Mouse (Mus musculus) liver, embryonic 12.5 days (tissue): ENCODE measurements around the gene Gm27027. TPM values are rescaled to one million over a fixed set of nuclear protein-coding genes. Genes with fewer than 3 reads are reported as not detected.

ENCODE experiments used
- ATAC-seq: fragments of 200-750 bp; cut with Nextera tagmentation; 2 replicates; pipeline ENCODE4 v1.8.0; 2017; ENCODE audit warnings: moderate number of reproducible peaks, mild to moderate bottlenecking, moderate library complexity
- H3K27ac ChIP-seq: fragments of 300-500 bp; sonication (generic); 2 replicates; pipeline ENCODE4 v1.5.1; 2016; ENCODE audit warnings: mild to moderate bottlenecking
- H3K27me3 ChIP-seq: fragments of 300-500 bp; sonication (generic); replicated peaks from 2 replicates; pipeline ENCODE4 v1.6.1; 2016; ENCODE audit warnings: mild to moderate bottlenecking, moderate library complexity
- H3K36me3 ChIP-seq: fragments of 300-500 bp; sonication (generic); 2 replicates; pipeline ENCODE4 v1.6.1; 2016; ENCODE audit warnings: mild to moderate bottlenecking, moderate library complexity
- H3K4me1 ChIP-seq: fragments of 300-500 bp; sonication (generic); 2 replicates; pipeline ENCODE4 v1.6.1; 2016
- H3K4me2 ChIP-seq: fragments of 300-500 bp; sonication (generic); 2 replicates; pipeline ENCODE4 v1.6.1; 2016; ENCODE audit warnings: mild to moderate bottlenecking, moderate library complexity
- H3K4me3 ChIP-seq: fragments of 300-500 bp; sonication (generic); 2 replicates; pipeline ENCODE4 v1.5.1; 2016; ENCODE audit warnings: mild to moderate bottlenecking, moderate library complexity
- H3K9ac ChIP-seq: fragments of 300-500 bp; sonication (generic); 2 replicates; pipeline ENCODE4 v1.6.1; 2016; ENCODE audit warnings: mild to moderate bottlenecking, moderate library complexity
- H3K9me3 ChIP-seq: fragments of 300-500 bp; sonication (generic); replicated peaks from 2 replicates; pipeline ENCODE4 v1.6.1; 2016; ENCODE audit warnings: mild to moderate bottlenecking, moderate library complexity
- WGBS: fragments of 180-500 bp; shearing (Covaris S2); methylation state at CpG from one replicate; pipeline ENCODE4 v1.1.7; 2016; ENCODE audit not compliant: insufficient replicate concordance; 5-methylcytosine and 5-hydroxymethylcytosine counted together
- polyA plus RNA-seq: library from polyadenylated mRNA; unstranded; fragments of >200 nt; fragmentation: Nextera tagmentation; extraction: Ambion mirVana; gene quantifications from 2 replicates; pipeline ENCODE4 v1.2.1, GENCODE M21; 2016

Gene Gm27027
- polyA plus RNA-seq, 1 experiment from 2014 or later = not detected

DNA sequence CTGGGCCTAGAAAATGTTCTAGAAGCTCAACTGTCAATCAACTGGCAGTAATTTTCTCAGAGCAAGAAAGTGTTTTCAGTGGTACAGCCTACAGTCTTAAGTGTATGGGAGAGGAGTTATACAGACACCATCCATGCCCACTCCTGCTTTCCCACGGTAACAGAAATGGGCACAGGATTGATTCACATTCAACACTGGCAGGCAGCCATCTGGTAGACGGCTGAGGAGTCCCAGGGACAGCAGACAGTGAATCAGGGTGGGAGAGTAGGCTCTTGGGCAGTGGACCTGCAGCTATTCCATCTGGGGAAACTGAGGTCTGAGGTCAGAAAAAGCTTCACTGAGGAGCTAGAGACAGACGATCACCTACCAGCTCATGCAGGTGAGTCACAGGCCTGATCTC is 24.5 kb downstream of the Gm27027 start:
- H3K4me1 ChIP-seq = peaks cover 11% of the 10 kb centered on the region
- no peaks in the 10 kb centered on the region for H3K9me3 ChIP-seq
- peaks cover 17% of the 10 kb centered on the region for H3K27me3 ChIP-seq
- no peak overlapping the region for H3K9ac ChIP-seq
- H3K27ac ChIP-seq = no peak overlapping the region
- H3K4me2 ChIP-seq = no peak overlapping the region
- WGBS = 57% methylated on average over 3 of the region's 3 CpGs
- no peaks in the 10 kb centered on the region for H3K36me3 ChIP-seq
- ATAC-seq = no peak
- H3K4me3 ChIP-seq = no peak overlapping the region

DNA sequence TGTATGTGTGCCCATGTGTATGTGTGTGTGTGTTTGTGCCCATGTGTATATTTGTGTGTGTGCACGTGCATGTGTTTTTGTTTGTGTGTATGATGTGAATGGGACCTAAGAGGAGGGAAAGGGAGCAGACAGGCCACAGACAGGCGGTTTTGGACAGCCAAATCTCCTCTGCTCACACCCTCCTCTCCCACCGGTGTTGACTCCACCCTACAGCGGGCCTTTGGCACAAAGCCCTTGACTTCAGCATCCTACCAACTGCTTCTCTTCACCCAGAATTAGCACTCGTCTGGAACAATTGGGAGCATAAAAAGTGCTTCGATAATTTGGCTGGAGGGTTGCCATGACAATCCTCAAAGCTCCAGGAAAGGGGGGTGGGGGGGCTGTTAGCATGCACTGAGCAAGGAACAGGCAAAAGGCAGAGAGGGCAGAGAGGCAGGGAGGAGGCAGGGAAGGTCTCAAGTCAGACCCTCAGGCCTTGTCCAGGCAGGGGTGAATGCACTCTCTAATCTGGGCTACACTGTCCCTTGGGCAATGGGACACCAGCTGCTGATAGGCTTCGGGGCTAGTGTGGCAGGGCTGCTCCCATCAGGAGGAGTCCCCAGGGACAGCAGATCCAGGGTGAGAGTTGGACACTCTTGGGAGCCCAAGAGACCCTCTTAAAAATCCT is 31.5 kb downstream of the Gm27027 start:
- Histone ChIP-seq H3K9ac (no peak overlapping the region), H3K4me2 (no peak overlapping the region), H3K27ac (no peak overlapping the region), H3K4me3 (no peak overlapping the region), H3K36me3 (no peaks in the 10 kb centered on the region), H3K4me1 (no peaks in the 10 kb centered on the region), H3K27me3 (peaks cover 22% of the 10 kb centered on the region), H3K9me3 (no peaks in the 10 kb centered on the region)
- no peak for ATAC-seq
- WGBS = 62% methylated on average over 7 of the region's 7 CpGs

DNA sequence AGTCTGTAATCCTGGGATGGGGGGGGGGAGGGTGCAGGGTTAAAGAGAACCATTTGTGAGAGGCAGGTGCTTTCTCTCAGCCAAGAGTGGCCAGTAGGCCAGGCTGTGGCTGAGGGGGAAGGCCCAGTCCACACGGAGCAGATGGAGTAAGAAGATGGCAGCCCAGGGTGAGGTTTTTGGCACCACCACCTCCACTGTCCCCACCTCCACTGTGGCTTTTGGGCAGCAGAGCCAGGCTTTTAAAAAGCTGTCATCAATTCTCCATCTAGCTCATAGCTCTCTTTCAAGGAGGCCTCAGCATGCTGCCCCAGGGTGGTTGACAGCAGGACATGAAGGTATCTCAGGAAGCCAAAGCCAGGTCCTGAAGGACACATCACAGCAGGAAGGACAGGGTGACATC is 32.4 kb downstream of the Gm27027 start:
- Histone ChIP-seq H3K9ac (no peak overlapping the region), H3K36me3 (no peaks in the 10 kb centered on the region), H3K9me3 (no peaks in the 10 kb centered on the region), H3K4me1 (no peaks in the 10 kb centered on the region), H3K27me3 (peaks cover 30% of the 10 kb centered on the region), H3K27ac (no peak overlapping the region), H3K4me2 (no peak overlapping the region), H3K4me3 (no peak overlapping the region)
- 72% methylated on average over 1 of the region's 1 CpGs for WGBS
- no peak for ATAC-seq

DNA sequence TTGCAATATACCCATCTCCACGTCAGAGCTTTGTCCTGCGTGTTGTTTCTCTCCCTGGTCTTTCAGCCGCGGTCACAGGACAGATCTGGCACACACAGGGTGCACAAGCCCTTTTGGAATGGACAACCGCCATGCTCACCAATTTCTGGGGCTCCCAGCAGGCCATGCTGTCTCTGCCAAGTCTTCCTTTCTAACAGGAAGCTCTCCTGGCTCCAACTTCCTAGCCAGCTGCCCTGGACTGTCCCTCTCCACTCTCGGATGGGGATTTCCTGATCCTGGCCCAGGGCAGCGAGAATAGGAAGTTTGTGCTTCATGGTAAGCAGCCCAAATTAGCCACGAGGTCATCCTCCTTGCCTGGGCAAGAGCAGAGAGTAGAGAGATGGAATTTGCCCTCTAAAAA is 34.4 kb downstream of the Gm27027 start:
- Histone ChIP-seq H3K9me3 (no peaks in the 10 kb centered on the region), H3K4me3 (no peak overlapping the region), H3K4me1 (peaks cover under 1% of the 10 kb centered on the region; the same call in 1 of the 2 replicates), H3K27ac (no peak overlapping the region), H3K4me2 (no peak overlapping the region), H3K36me3 (no peaks in the 10 kb centered on the region), H3K27me3 (peaks cover 51% of the 10 kb centered on the region), H3K9ac (no peak overlapping the region)
- no peak for ATAC-seq
- WGBS = 43% methylated on average over 8 of the region's 8 CpGs

DNA sequence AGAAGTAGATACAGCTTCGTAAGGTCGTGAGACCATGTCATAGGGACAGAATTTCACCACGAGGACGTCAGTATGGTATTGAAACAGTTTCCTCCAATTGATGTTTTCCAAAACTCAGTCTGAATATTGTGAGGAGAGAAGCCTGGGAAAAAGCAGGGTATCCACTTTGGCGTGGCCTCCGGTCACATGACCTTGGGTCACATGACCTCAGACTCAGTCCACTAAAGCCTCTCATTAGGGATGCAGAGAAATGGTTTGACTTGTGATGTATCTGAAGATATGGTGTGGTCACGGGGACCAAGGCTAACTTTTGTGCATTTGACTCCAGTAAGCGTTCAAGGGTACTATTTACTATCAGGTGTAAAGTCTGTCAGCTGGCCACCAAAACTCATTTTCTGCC is 36.8 kb downstream of the Gm27027 start:
- no peak overlapping the region for H3K27ac ChIP-seq
- H3K9me3 ChIP-seq = no peaks in the 10 kb centered on the region
- H3K27me3 ChIP-seq = peaks cover 70% of the 10 kb centered on the region
- no peak overlapping the region for H3K9ac ChIP-seq
- 57% methylated on average over 8 of the region's 8 CpGs for WGBS
- no peak for ATAC-seq
- no peak overlapping the region for H3K4me2 ChIP-seq
- no peaks in the 10 kb centered on the region for H3K36me3 ChIP-seq
- no peak overlapping the region for H3K4me3 ChIP-seq
- H3K4me1 ChIP-seq = peaks cover 4% of the 10 kb centered on the region; the same call in 1 of the 2 replicates

DNA sequence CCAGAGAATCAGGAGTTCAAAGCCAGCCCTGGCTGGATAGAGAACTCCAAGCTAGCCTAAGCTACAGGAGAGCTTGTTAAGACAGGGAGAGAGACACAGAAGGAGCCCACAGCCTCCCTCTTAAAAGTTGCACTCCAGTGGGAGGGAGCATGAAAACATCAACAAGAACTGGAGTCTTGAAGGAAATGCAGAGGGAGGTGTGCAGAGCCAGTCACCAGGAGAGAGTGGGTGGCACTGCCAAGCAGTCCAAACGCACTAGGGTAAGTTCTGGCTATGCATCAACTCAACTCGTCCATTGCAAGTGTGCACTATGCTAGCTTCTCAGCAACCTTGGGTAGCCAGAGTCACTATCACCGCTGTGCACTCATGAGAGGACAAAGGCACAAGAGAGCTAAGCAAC is 37.9 kb downstream of the Gm27027 start:
- no peak overlapping the region for H3K27ac ChIP-seq
- no peak overlapping the region for H3K4me3 ChIP-seq
- no peaks in the 10 kb centered on the region for H3K9me3 ChIP-seq
- no peaks in the 10 kb centered on the region for H3K36me3 ChIP-seq
- H3K4me2 ChIP-seq = no peak overlapping the region
- no peak for ATAC-seq
- peaks cover 81% of the 10 kb centered on the region for H3K27me3 ChIP-seq
- no peak overlapping the region for H3K9ac ChIP-seq
- WGBS = 54% methylated on average over 3 of the region's 3 CpGs
- peaks cover 4% of the 10 kb centered on the region; the same call in 1 of the 2 replicates for H3K4me1 ChIP-seq

DNA sequence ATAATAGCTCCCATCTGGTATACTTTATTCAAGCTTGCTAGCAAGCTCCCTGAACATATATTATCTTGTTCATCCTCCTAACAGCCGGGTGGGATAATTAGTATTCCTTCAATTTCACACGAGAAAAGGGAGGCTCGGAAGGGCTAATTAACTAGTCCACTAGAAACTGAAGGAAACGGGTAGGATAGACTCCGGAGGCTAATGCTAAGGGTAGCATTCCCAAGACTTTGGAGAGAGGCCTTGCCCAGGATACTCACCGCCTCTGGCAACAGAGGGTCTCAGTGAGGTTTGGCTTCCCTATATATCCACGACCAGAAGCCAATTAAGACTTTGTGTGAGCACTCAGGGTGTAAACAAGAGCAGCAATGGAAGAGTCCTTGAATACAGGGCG is 38.4 kb downstream of the Gm27027 start:
- H3K4me1 ChIP-seq = peaks cover 4% of the 10 kb centered on the region; the same call in 1 of the 2 replicates
- no peaks in the 10 kb centered on the region for H3K9me3 ChIP-seq
- 50% methylated on average over 8 of the region's 8 CpGs for WGBS
- no peak overlapping the region for H3K27ac ChIP-seq
- H3K36me3 ChIP-seq = no peaks in the 10 kb centered on the region
- H3K27me3 ChIP-seq = peaks cover 85% of the 10 kb centered on the region
- no peak for ATAC-seq
- H3K4me3 ChIP-seq = no peak overlapping the region
- H3K9ac ChIP-seq = no peak overlapping the region
- H3K4me2 ChIP-seq = no peak overlapping the region

DNA sequence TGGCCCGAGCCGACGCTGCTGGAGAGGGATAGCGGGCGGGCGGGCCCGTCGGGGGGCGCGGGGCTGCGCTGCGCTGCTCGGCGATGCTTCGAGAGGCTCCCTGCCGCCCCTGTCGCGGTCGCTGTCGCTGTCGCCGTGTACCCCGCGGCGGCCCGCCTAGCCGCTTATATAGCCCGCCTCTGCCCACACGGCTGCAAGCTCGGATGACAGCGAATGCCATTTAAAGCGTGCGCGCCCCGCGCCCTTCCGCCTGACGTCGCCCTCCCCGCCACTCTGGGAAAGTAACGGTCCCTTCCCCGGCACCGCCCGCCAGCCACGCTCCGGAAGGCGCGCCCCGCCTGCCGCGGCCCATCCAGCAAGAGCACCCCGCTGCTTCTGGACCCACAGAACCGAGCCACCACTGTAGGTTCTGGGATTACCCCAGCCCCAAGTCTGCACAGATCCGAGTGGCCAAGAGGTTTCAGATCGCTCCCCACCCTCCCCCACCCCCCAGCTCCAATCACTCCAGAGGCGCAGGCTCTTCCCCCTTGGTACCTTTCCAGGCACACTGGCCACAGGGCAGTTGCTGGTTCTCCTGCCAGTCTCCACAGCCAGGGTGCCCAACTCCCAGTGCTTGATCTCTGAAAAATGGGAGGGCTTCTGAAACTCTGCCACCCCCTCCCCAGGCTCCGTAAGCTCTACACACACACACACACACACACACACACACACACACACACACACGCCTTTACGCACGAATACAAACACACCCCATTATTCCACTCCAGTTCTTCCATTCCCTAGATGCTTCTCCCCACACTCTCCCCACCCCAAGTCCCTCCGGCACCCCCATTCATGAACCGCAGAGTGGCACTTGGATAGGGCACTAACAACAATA is 39.0 kb downstream of the Gm27027 start, which contains the start of gene Gm13889:
Gene Gm13889, minus strand, starts transcription at position 294 of the 877 bp plus-strand sequence.
- Histone ChIP-seq H3K4me2 (peak within 1 kb of the TSS; percentile 73), H3K4me1 (peaks cover 4% of the 10 kb centered on the region; the same call in 1 of the 2 replicates), H3K36me3 (no peaks in the 10 kb centered on the region), H3K27me3 (peaks cover 92% of the 10 kb centered on the region), H3K27ac (no peak within 1 kb of the TSS), H3K9me3 (no peaks in the 10 kb centered on the region), H3K9ac (peak within 1 kb of the TSS; percentile 41), H3K4me3 (peak within 1 kb of the TSS; percentile 52)
- WGBS = 12% methylated on average over 36 of the region's 62 CpGs
- no peak for ATAC-seq

DNA sequence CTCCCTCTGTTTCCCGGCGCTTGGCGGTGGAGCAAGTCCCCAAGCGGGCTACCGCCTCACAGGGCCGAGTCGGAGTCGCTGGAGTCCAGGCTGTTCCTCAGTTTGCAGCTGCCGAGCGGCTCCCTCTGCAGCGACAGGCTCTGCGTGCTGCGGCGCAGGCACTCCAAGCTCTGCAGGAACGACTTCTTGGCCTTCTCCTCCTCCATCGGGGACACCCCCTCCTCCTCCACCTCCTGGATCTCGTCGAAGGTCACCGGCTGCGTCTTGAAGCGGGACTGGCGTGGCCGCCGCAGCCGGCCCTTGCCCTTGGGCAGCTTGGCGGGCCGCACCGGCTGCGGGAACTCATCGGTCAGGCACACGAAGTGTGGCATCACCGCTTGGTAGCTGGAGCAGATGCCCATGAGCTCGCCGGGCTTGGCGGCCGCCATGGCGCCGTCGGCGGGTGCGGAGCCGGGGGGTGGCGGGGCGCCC is 39.8 kb downstream of the Gm27027 start:
- H3K4me2 ChIP-seq = peak overlapping the region; percentile 73
- no peaks in the 10 kb centered on the region for H3K9me3 ChIP-seq
- H3K9ac ChIP-seq = peak overlapping the region; percentile 41
- peaks cover 98% of the 10 kb centered on the region for H3K27me3 ChIP-seq
- WGBS = 1% methylated on average over 39 of the region's 44 CpGs
- H3K27ac ChIP-seq = no peak overlapping the region
- no peaks in the 10 kb centered on the region for H3K36me3 ChIP-seq
- ATAC-seq = no peak
- peak overlapping the region; percentile 52 for H3K4me3 ChIP-seq
- peaks cover 4% of the 10 kb centered on the region; the same call in 1 of the 2 replicates for H3K4me1 ChIP-seq

DNA sequence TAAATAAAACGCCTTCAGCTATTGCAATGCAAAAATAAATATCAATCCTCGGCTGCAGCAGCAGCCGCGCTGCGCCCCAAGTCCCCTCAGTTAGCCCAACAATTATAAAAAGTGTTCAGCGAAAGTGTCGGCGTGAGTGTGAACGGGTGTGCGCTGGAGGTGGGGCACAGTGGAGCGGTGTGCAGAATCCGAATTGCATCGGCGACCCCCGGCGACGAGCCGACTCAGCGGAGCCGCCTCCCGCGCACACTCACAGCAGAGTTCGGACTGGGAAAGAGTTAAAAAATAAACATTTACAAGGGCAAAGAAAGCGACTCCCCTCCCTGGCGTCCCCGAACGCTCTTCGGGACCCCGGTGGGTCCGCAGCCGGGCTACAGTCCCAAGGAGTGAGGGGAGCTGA is 40.3 kb downstream of the Gm27027 start:
- Histone ChIP-seq H3K9ac (peak overlapping the region; percentile 41; the same call in 1 of the 2 replicates), H3K27ac (no peak overlapping the region), H3K4me3 (peak overlapping the region; percentile 52), H3K9me3 (no peaks in the 10 kb centered on the region), H3K4me1 (peaks cover 4% of the 10 kb centered on the region; the same call in 1 of the 2 replicates), H3K27me3 (peaks cover 94% of the 10 kb centered on the region), H3K36me3 (no peaks in the 10 kb centered on the region), H3K4me2 (peak overlapping the region; percentile 73)
- WGBS = under 1% methylated on average over 31 of the region's 31 CpGs
- no peak for ATAC-seq

DNA sequence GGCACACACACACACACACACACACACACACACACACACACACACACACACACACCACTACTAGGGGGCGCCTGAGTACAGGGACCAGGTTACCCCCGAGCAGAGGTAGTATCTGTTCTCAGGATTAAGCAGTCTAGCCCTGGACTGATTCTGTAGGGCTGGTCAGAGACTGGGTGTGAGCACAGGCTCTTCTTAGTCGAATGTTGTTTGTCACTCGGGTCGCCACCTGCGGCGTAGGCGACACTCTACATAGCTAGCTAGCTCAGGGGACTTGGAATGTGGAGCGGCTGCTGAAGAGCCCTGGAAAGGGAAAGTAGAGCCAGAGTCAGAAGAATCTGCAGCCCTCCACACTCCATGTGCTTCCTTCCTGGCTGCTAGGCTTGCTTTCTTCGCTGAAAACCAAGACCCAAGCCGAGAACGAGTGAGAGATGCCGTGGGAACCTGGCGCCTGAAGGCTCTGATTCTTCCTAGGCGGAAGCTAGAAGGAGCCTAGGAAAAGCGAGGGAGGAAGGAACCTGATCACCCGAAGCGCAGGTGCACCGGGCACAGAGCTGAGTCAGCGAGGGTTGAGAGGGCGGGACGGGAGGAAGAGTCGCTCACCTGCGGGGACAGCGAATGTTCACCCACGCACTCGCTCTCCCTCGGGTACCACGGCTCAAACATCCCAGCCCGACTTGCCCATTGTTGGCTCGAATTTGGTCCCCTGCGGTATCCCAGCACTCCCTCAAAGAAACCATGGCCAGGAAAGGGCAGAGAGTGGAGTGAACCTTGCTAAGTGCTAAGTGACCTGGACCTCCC is 41.2 kb downstream of the Gm27027 start:
- peak overlapping the region; percentile 73 for H3K4me2 ChIP-seq
- no peaks in the 10 kb centered on the region for H3K9me3 ChIP-seq
- H3K36me3 ChIP-seq = no peaks in the 10 kb centered on the region
- no peak overlapping the region for H3K27ac ChIP-seq
- peaks cover 4% of the 10 kb centered on the region; the same call in 1 of the 2 replicates for H3K4me1 ChIP-seq
- peaks cover 85% of the 10 kb centered on the region for H3K27me3 ChIP-seq
- peak overlapping the region; percentile 52 for H3K4me3 ChIP-seq
- WGBS = 4% methylated on average over 32 of the region's 32 CpGs
- no peak overlapping the region for H3K9ac ChIP-seq
- no peak for ATAC-seq
